Mouse (Mus musculus) liver, adult 2 months (tissue): ENCODE data around the gene Snd1.

ENCODE experiments used
- CTCF ChIP-seq: fragments of 200-500 bp; IDR thresholded peaks from 2 replicates; pipeline ENCODE4 v1.5.1; 2011; ENCODE audit warnings: low read depth, low read length, control low read depth
- POLR2A ChIP-seq: fragments of 200-500 bp; IDR thresholded peaks from 2 replicates; pipeline ENCODE4 v1.6.1; 2011; ENCODE audit warnings: low read length, control low read depth; ENCODE audit not compliant: insufficient read depth; ENCODE audit errors: extremely low read depth

- no peak for TF ChIP-seq POLR2A
- no peak for TF ChIP-seq CTCF
These were observed 242.9 kb downstream of the Snd1 start for GRCm38 (mm10) chr6:28717845-28718237.
